Mouse (Mus musculus): ENCODE results near the gene Pygm. TPM values are rescaled to one million over a fixed set of nuclear protein-coding genes. Genes with fewer than 3 reads are reported as not detected.

Pygm gene
- polyA plus RNA-seq, 1 experiment from 2014 or later: 7.3 TPM

DNA sequence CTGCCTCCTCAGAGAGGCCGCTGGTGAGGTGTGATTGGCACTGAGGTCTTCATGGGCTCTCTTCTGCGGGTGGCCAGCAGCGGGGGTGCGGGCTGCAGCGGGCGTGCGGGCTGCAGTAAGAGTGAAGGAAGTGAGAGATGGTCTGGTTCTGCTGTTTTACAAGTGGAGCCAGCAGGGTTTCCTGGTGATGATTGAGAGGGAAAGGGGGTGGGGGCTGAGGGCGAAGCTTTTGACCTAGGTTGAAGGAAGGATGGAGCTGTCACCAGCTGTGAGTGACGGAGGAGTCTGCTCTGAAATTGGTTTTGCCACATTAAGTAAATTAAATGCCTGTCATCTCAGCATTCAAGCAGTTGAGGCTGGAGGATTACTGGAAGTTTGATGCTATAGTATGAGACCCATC lies 35.5 kb upstream of the Pygm start:
- Histone ChIP-seq H3K9ac (ENCODE audit: low read depth, low read length) (no peak overlapping the region), H3K9me3 (replicated peaks; ENCODE audit: control insufficient read depth, low read length, poor library complexity, severe bottlenecking) (no peaks in the 10 kb centered on the region), H3K27me3 (ENCODE audit: control insufficient read depth, insufficient read depth, low read depth, low read length) (no peaks in the 10 kb centered on the region), H3K4me2 (ENCODE audit: low read length) (no peak overlapping the region), H3K36me3 (ENCODE audit: control insufficient read depth, insufficient read depth, low read length) (peaks cover 41% of the 10 kb centered on the region), H3K4me1 (ENCODE audit: control insufficient read depth, insufficient read depth, low read length) (no peaks in the 10 kb centered on the region), H3K27ac (ENCODE audit: low read length) (no peak overlapping the region), H3K4me3 (ENCODE audit: low read depth, low read length) (no peak overlapping the region)
- 59% methylated on average over 9 of the region's 9 CpGs for WGBS
- ATAC-seq: no peak

DNA sequence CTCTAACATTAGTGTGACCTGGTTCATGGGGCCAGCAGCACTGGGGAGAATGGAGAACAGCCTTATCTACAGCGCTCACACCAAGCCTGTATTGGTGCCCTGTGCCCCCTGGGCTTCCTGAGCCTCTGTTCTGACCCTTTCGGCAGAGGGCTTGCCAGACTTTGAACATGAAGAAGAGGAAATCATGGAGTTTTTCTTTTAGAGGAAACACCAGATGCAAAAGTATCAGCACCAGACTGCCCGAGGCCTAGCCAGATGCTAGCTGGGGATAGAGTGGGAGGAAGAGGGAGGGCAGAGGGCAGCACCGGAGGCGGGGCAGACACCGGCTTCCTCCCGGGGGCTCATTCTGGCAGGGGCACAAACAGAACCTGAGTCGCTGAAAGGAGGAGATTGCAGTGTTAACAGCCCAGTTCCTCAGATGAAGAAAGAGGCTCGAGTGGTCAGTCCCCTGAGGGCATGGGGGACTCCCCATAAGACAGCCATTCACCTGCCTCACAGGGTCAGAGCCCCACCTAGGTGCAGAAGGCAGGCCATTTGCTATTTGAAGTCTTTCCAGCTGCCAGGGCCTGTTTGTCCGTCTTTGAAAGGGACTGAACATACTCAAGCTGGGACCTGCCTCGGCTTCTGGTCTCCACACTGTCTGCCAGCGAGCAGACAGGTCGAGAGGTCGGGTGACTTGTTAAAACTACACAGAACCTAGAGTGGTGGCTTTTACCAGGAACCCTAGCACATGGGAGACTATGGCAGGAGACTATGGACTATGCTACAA lies 34.8 kb upstream of the Pygm start:
- peaks cover 40% of the 10 kb centered on the region for H3K36me3 ChIP-seq (ENCODE audit: control insufficient read depth, insufficient read depth, low read length)
- H3K4me1 ChIP-seq (ENCODE audit: control insufficient read depth, insufficient read depth, low read length): no peaks in the 10 kb centered on the region
- no peak overlapping the region for H3K4me2 ChIP-seq (ENCODE audit: low read length)
- H3K9me3 ChIP-seq (replicated peaks; ENCODE audit: control insufficient read depth, low read length, poor library complexity, severe bottlenecking): no peaks in the 10 kb centered on the region
- no peak overlapping the region for H3K27ac ChIP-seq (ENCODE audit: low read length)
- H3K27me3 ChIP-seq (ENCODE audit: control insufficient read depth, insufficient read depth, low read depth, low read length): no peaks in the 10 kb centered on the region
- WGBS: 53% methylated on average over 14 of the region's 14 CpGs
- ATAC-seq: no peak
- H3K4me3 ChIP-seq (ENCODE audit: low read depth, low read length): no peak overlapping the region
- no peak overlapping the region for H3K9ac ChIP-seq (ENCODE audit: low read depth, low read length)

GRCm38 (mm10) chr19:6351431-6352106 lies 32.6 kb upstream of the Pygm start:
- Histone ChIP-seq H3K4me3 (ENCODE audit: low read depth, low read length) (no peak overlapping the region), H3K9ac (ENCODE audit: low read depth, low read length) (no peak overlapping the region), H3K27me3 (ENCODE audit: control insufficient read depth, insufficient read depth, low read depth, low read length) (no peaks in the 10 kb centered on the region), H3K27ac (ENCODE audit: low read length) (no peak overlapping the region), H3K9me3 (replicated peaks; ENCODE audit: control insufficient read depth, low read length, poor library complexity, severe bottlenecking) (no peaks in the 10 kb centered on the region), H3K4me2 (ENCODE audit: low read length) (no peak overlapping the region), H3K36me3 (ENCODE audit: control insufficient read depth, insufficient read depth, low read length) (peaks cover 22% of the 10 kb centered on the region), H3K4me1 (ENCODE audit: control insufficient read depth, insufficient read depth, low read length) (no peaks in the 10 kb centered on the region)
- 65% methylated on average over 14 of the region's 14 CpGs for WGBS
- no peak for ATAC-seq

GRCm38 (mm10) chr19:6352107-6352505 lies 32.1 kb upstream of the Pygm start:
- no peaks in the 10 kb centered on the region for H3K27me3 ChIP-seq (ENCODE audit: control insufficient read depth, insufficient read depth, low read depth, low read length)
- peaks cover 16% of the 10 kb centered on the region; the same call in 1 of the 2 replicates for H3K36me3 ChIP-seq (ENCODE audit: control insufficient read depth, insufficient read depth, low read length)
- H3K4me1 ChIP-seq (ENCODE audit: control insufficient read depth, insufficient read depth, low read length): no peaks in the 10 kb centered on the region
- H3K9ac ChIP-seq (ENCODE audit: low read depth, low read length): no peak overlapping the region
- 93% methylated on average over 2 of the region's 2 CpGs for WGBS
- H3K4me2 ChIP-seq (ENCODE audit: low read length): no peak overlapping the region
- H3K27ac ChIP-seq (ENCODE audit: low read length): no peak overlapping the region
- H3K9me3 ChIP-seq (replicated peaks; ENCODE audit: control insufficient read depth, low read length, poor library complexity, severe bottlenecking): no peaks in the 10 kb centered on the region
- no peak overlapping the region for H3K4me3 ChIP-seq (ENCODE audit: low read depth, low read length)
- no peak for ATAC-seq

GRCm38 (mm10) chr19:6354030-6354429 lies 30.2 kb upstream of the Pygm start:
- Histone ChIP-seq H3K27me3 (ENCODE audit: control insufficient read depth, insufficient read depth, low read depth, low read length) (no peaks in the 10 kb centered on the region), H3K36me3 (ENCODE audit: control insufficient read depth, insufficient read depth, low read length) (peaks cover 11% of the 10 kb centered on the region; the same call in 1 of the 2 replicates), H3K4me3 (ENCODE audit: low read depth, low read length) (no peak overlapping the region), H3K4me2 (ENCODE audit: low read length) (no peak overlapping the region), H3K4me1 (ENCODE audit: control insufficient read depth, insufficient read depth, low read length) (no peaks in the 10 kb centered on the region), H3K9ac (ENCODE audit: low read depth, low read length) (no peak overlapping the region), H3K27ac (ENCODE audit: low read length) (no peak overlapping the region), H3K9me3 (replicated peaks; ENCODE audit: control insufficient read depth, low read length, poor library complexity, severe bottlenecking) (no peaks in the 10 kb centered on the region)
- 74% methylated on average over 7 of the region's 7 CpGs for WGBS
- ATAC-seq: no peak

DNA sequence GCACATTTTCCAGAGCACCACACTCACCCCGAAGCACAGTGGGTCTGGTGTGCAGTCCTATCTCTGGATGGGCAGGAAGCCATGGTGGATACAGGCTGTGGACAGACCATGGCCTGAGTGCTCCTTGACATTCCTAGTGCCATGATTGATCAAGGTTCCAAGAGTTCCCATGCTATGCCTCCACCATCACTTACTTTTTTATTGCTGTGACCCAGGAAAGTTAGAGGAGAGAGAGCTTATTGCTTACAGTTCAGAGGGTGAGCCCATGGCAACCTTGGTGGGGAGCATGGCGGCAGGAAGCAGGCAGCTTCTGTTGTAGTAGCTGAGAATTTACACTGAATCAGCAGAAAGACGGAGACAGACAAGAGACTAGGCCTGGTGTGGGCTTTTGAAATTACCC lies 22.9 kb upstream of the Pygm start:
- WGBS: 99% methylated on average over 3 of the region's 3 CpGs
- Histone ChIP-seq H3K4me1 (ENCODE audit: control insufficient read depth, insufficient read depth, low read length) (peaks cover 21% of the 10 kb centered on the region), H3K36me3 (ENCODE audit: control insufficient read depth, insufficient read depth, low read length) (peaks cover 9% of the 10 kb centered on the region), H3K27me3 (ENCODE audit: control insufficient read depth, insufficient read depth, low read depth, low read length) (no peaks in the 10 kb centered on the region), H3K4me2 (ENCODE audit: low read length) (no peak overlapping the region), H3K9me3 (replicated peaks; ENCODE audit: control insufficient read depth, low read length, poor library complexity, severe bottlenecking) (no peaks in the 10 kb centered on the region), H3K4me3 (ENCODE audit: low read depth, low read length) (no peak overlapping the region), H3K9ac (ENCODE audit: low read depth, low read length) (no peak overlapping the region), H3K27ac (ENCODE audit: low read length) (no peak overlapping the region)
- ATAC-seq: no peak

DNA sequence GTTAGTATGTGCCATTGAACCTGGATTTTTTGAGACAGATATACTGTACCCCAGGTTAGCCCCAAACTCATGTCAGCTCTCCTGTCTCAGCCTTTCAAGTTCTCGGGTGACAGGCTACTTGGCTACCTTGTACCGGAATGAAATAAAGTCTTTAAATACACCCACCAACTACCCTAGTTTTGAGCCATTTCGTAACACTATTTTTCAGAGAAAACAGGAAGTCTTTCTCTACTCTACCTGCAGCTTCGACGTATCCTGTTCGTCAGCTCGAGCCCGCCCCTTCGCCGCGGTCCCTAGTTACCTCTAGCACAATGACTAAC lies 21.1 kb upstream of the Pygm start:
- 0% methylated on average over 11 of the region's 11 CpGs for WGBS
- Histone ChIP-seq H3K4me1 (ENCODE audit: control insufficient read depth, insufficient read depth, low read length) (peaks cover 27% of the 10 kb centered on the region), H3K4me2 (ENCODE audit: low read length) (peak overlapping the region; percentile 58), H3K9me3 (replicated peaks; ENCODE audit: control insufficient read depth, low read length, poor library complexity, severe bottlenecking) (no peaks in the 10 kb centered on the region), H3K27ac (ENCODE audit: low read length) (peak overlapping the region; percentile 99), H3K36me3 (ENCODE audit: control insufficient read depth, insufficient read depth, low read length) (peaks cover 18% of the 10 kb centered on the region), H3K9ac (ENCODE audit: low read depth, low read length) (peak overlapping the region; percentile 51), H3K27me3 (ENCODE audit: control insufficient read depth, insufficient read depth, low read depth, low read length) (no peaks in the 10 kb centered on the region), H3K4me3 (ENCODE audit: low read depth, low read length) (peak overlapping the region; percentile 100)
- no peak for ATAC-seq

- Histone ChIP-seq H3K4me2 (ENCODE audit: low read length) (peak within 1 kb of the TSS; percentile 87), H3K4me1 (ENCODE audit: control insufficient read depth, insufficient read depth, low read length) (peaks cover 27% of the 10 kb centered on the region), H3K36me3 (ENCODE audit: control insufficient read depth, insufficient read depth, low read length) (peaks cover 19% of the 10 kb centered on the region), H3K9me3 (replicated peaks; ENCODE audit: control insufficient read depth, low read length, poor library complexity, severe bottlenecking) (no peaks in the 10 kb centered on the region), H3K27me3 (ENCODE audit: control insufficient read depth, insufficient read depth, low read depth, low read length) (no peaks in the 10 kb centered on the region), H3K27ac (ENCODE audit: low read length) (peak within 1 kb of the TSS; percentile 99), H3K9ac (ENCODE audit: low read depth, low read length) (peak within 1 kb of the TSS; percentile 99), H3K4me3 (ENCODE audit: low read depth, low read length) (peak within 1 kb of the TSS; percentile 100)
- under 1% methylated on average over 72 of the region's 85 CpGs for WGBS
- peak; percentile 99 for ATAC-seq
These were observed 20.6 kb upstream of the Pygm start, which contains the start of gene Sf1 for GRCm38 (mm10) chr19:6363411-6364240. TSS of gene Sf1 (plus strand) at chr19:6363690.

Data from midbrain, embryonic 16.5 days (tissue).